Mouse (Mus musculus): Measurements from ENCODE around the gene Samd1.

GRCm38 (mm10) chr8:84012499-84013165 is 15.2 kb downstream of the Samd1 start:
- TF ChIP-seq POLR2A (IDR thresholded peaks at IDR 0.05; ENCODE audit: control insufficient read depth, extremely low read depth, insufficient read depth, low read length, poor library complexity) (no peak), CTCF (IDR thresholded peaks at IDR 0.05; ENCODE audit: borderline replicate concordance, control insufficient read depth, extremely low read depth, insufficient read depth, low read length, poor library complexity) (no peak)
